Mouse (Mus musculus) monocyte, adult 5-6 weeks (primary cell): ENCODE data around the gene Chchd3. TPM values are rescaled to one million over a fixed set of nuclear protein-coding genes. Genes with fewer than 3 reads are reported as not detected.

ENCODE experiments used
- ATAC-seq: fragments of 153-309, 156-312 bp; replicated peaks from 2 replicates; pipeline ENCODE4 v1.8.0; 2017; ENCODE audit warnings: mild to moderate bottlenecking; ENCODE audit not compliant: low TSS enrichment, insufficient number of reproducible peaks, severe bottlenecking, poor library complexity, low FRiP score
- total RNA-seq: library from RNA; stranded (forward); fragments of 200-1000, 200-491, 200-594 nt; gene quantifications from 3 replicates; pipeline ENCODE4 v1.2.3, GENCODE M21; 2017

Gene Chchd3
- total RNA-seq, 1 experiment from 2014 or later: 116 TPM

DNA sequence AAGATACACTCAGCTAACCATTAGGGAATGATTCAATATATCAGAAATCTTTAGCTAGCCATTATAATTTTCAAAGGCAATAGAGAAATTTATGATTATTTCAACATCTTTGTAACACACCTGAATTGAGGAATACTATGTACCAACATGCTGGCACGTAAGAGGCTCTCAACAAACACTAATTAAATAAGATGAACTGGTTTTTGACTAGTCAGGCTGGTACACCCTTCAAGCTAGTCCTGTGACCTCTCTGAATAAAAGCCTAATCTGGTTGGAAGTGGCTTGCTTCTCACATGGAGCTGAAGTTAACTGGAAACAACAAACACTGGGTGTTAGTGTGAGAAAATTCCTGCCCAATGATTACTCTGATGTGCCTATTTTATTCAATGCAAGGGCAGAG is 115.1 kb downstream of the Chchd3 start:
- ATAC-seq: no peak

DNA sequence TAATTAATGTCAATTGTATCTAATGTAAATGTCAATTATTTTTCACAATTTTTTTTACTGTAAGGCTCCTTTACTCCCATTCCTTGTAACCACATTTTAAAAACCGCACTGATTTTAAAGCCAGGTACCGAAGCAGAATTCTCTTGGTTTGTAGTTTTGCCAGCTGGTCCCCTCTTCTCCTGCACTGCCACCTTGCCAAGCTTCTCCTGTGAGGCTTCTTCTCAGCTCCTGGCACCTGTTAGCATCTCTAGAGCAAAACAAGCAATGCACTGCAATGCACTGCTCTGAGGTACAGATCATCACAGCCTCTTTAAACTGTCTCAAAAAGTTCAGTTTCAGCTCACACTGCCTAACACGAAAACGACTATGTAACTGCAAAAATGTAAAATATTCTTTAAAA is 116.4 kb downstream of the Chchd3 start:
- ATAC-seq: no peak

DNA sequence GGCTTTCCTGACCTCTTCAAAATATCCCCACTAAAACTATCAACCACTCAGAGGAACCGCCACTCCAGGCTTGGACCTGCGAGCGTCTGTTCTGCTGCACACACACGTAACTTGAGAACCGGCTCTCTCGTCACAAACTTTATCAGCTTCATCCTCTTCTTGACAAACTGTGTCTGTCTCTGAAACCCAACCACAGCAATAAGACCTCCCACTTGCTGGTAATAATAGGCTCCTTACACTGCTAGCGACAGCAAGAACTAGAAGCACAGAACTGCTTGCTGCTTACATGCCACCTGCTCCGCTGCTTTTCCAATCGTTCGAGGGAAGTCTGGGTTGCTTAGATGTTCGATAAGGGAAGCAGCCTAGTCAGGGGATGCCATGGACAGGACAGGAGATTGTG is 119.8 kb downstream of the Chchd3 start:
- ATAC-seq: no peak

DNA sequence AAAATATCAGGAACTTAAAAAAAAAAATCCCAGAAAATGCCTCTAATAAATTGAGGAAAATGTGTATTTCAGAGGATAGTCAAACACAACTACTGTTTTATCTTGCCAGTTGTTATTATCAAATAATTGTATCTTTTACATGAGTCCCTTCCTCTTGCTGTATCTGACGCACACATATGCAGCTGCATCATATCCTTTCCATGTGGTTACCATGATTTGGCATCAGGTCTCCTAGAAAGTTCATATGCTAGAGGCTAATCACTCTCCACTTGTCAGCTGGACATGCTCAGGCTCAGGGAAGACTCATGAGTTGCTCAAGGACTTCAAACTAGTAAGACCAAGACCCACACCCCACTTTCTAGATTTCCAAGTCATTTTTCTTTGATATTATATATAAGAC is 122.4 kb downstream of the Chchd3 start:
- no peak for ATAC-seq

DNA sequence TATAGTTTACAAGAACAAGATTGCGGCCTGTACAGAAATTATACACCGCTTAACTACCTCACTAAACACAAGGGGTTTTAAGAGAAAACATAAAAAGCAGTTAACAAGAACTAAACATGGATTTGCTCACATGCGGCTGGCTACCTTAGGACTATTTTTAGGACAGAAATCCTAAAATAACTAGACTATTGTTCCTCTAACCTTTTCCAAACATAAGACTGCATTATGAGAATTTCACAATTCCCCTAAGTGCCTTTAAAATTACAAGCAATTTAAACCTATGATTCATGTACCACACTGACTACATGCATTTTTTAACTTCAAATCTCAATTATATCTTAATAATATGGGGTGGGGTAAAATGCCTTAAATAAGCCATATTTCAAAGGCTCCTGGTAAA is 123.3 kb downstream of the Chchd3 start:
- ATAC-seq: no peak

DNA sequence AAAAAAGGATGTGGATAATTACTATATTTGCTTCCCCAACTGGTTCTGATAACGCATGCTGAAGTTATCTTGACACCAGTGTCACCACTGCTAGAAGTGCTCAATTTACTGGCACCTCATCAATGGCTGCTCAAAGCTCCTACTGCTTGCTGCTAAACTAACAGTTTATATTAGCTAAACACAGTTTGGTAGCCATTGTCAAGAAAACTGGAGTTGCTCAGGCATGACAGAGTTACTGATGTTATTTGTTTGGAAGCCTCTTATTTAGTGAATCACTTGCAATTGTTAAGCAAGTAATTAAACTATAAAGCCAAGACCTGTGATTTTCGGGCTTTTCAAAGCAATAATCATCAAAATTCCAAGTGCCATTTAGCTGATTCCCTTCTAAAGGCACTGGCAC is 123.7 kb downstream of the Chchd3 start:
- ATAC-seq: no peak

DNA sequence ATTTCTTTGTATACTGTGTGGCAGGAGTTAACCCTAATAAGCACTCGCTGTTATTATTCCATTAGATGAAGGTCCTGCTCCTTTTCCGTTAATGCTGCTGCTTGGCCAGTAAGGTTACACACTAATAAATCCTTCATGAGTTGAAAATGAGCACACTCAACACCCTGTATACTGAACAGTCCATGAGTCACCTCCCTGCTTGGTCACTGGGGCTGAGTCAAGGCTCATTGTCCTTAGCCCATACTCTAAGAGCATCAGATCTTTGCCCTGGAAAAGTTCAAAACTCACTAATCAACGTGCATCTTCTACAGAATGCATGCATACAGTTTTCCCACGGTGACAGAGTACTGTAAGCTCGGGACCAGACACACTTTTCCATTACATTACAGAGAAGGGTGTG is 124.5 kb downstream of the Chchd3 start:
- no peak for ATAC-seq

DNA sequence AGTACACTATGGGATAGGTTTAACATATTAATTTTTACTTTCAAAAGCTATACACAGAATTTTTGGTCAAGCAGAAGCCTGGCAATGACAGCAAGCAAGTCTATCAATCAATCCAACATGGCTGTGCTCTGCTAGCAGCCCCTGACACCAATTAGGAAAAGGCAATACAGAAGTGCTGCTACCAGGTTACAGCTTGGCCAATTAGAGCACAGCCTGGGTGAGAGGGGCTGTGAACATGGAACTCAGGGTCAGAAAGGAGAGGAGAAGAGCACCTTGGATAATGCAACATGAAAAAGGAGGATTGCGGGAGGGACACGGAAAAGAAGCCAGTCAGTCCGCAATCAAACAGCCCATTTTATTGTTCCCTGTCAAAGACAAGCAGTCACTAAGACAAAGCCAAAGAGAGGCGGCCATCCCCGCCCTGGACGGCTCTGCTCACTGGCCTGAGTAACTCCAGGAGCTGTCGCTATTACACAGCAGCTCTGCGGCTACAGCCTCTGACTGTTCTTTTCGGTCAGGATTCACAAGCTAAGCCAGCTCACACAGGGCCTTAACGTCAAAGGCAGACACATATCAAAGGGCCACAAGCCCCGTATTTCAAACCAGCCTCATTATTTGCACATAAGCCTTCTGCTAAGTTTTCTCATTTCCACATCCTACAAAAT is 128.8 kb downstream of the Chchd3 start:
- no peak for ATAC-seq

DNA sequence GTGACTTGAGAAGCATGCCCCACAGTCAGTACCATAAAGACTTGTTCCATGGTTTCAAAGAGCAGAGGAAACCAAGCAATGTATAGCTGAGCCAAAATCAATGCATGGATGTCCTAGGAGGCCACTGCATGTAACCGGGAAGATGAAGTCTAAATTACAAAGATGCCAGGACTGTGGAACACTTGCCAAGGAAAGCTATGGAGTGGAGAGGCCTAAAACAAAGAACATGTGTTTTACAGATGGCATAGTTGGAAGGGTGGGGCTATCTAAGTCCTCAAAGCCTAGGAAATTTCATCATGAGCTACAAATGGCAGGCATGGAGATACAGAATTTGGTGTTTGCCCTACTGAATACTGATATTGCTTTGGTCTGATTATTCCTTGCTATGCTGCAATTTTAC is 137.7 kb downstream of the Chchd3 start:
- ATAC-seq: no peak

DNA sequence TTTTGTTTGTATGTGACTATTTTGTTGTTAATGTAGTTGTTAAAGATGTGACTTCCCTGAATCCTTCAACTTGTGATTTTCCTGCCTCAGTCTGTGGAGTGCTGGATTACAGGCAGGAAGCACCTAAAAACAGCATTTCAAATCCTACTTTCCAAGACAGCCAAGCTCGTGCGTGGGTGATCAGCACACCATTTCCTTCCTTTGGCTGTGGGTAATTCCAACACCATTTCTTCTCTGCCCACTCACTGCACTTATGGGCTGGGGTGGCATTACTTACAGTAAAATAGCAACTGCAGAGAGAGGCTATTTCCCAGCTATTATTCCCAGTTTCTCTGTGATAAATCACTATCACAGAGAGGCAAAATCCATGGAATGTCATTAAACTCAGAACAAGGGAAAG is 140.0 kb downstream of the Chchd3 start:
- no peak for ATAC-seq

DNA sequence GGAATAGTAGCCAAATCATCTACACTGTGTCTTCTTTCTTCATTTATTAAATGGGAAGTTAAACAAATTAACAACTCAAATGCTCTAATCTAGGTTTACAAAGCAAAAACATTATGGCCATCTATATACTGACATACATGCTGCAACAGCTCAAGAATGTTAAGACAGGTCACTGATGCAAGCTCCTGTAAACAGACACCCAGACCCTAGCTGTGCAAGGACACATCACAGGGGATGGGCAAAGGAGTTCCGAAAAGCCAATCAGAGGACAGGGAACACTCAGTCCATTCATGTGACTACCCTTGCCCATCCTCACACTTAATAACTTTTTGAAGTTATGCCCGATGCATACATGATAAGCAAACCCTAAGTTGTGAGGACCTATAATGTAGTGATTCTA is 149.4 kb downstream of the Chchd3 start:
- no peak for ATAC-seq

DNA sequence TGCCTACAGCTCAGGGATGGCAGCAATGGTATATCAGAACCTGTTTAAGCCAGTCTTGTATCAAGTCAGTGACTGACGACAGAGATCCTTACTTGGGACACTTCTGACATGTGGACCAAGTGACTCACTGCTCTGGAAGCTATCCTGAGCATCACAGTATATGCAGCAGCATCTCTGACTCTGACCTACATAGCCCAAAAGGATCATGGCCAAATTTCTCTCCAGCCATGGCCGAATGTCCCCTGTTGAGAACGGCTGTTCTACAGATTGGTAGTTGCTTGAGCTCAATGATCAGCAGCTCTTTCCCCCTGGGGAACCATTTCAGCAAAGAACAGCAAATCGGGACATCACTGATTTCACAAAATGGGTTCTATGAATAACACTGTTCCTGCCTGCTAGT is 161.0 kb downstream of the Chchd3 start:
- ATAC-seq: no peak

DNA sequence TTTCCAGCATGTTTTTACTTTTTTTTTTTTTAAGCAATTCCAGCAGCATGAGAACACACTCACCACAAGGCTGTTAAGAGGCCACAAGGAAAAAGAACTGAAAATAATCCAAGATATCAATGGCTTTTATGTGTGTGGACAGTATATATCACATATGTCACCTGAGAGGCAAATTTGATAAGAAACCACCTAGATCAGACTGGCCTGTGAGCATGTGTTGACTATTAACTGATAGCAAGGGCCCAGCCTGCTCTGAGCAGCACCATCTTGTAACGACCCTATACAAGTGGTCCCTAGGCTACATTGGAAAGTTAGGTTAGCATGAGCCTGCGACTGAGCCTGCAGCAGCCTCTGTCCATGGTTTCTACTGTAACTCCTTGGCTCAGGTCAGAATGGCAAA is 166.0 kb downstream of the Chchd3 start:
- no peak for ATAC-seq

DNA sequence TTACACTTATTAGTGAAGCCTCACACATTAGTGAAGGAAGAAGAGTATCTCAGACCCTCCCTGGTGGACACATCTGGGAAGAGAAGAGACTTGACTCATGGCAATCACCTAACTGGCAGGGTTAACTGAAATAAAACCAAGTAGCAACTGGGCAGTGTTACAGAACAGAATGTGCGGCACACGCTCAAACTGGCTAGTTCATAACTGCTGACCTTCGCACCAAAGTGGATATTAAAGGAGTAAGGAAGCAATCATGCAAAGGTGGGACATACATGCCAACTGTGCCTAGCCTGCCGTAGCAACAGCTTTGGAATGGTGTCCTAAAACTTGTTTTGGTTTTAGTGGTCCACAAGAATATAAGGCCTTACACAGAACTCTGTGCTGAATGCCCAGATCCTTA is 169.3 kb downstream of the Chchd3 start:
- no peak for ATAC-seq

DNA sequence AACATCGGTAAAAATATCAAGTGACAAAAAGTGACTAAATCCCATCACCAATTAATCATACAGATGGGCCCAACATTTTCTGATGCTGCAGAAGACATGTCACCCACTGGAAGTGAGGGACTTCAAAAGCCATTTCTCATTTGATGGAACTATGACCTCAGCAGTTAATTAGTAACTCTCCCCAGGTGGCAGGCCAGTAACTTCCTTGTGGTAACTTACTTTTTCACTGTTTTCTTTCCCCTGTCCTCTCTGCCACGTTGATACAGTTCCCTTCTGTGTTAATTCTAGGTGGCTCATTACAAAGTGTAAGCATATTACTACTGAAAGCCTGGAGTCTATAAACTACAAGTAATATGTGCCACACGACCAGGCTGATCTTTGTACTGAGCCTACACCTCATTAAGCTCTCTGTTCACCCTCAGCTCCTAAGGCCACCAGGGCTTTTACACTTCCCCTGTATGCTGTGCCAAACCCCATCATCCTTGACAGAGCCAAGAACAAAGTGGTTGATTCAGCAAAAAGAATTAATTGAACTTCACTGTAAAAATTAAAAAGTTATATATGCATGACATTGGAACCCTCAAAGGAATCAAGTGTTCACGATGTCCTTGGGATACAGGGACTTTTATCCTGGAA is 171.0 kb downstream of the Chchd3 start:
- ATAC-seq: no peak

DNA sequence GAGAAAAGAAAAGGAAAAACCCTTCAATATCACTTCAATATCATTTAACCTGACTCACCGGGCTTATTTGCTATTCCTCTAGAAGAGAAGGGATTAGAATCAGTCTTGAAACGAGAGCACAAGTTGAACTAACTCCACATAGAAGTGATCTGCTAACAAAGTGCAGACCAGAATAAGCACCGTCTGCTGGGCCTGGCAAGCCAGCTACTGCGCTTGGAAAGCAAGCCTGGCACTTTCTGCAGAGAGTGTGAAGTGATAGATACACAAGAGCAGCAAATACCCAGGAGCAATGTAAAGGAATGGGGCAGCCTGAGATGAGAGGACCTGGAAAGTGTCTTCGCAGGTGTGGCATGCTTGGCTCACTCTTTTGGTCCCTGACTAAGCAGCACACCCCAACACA is 181.5 kb downstream of the Chchd3 start:
- no peak for ATAC-seq

DNA sequence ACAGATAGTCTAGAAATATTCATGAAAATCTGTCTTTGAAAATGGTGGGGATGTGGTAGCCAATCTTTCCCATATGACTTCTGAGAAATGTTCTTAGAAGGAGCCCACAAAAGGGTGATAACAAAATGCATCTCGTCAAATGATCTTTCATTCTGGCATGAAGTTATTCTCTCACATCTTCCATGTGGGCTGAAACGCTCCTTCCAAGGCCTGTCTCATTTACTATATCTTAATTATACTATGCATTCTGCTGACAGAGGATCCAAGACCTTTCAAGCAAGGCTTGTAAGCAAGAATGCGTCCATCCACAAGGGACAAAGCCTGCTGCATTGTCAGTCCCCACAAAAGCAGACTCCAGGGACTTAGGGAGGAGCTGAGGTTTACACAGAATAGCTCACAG is 185.9 kb downstream of the Chchd3 start:
- no peak for ATAC-seq

DNA sequence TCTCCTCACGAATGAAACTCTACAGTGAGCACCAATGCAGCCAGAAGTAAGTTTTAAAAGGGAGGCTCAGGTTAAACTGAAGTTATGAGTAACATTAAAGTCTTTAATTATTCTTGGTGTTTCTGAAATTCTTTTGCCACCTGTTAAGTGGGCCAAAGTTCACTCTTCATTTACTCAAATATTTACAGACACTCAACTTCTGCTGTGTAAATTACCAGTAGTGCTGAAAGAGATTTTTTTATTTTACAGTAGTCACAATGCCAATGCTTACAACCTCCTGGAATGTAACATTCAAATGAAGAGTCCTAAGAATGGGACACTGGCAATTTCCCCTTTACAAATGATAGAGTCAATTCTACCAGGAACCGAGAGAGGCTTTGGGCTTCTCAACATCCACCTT is 187.3 kb downstream of the Chchd3 start:
- no peak for ATAC-seq

DNA sequence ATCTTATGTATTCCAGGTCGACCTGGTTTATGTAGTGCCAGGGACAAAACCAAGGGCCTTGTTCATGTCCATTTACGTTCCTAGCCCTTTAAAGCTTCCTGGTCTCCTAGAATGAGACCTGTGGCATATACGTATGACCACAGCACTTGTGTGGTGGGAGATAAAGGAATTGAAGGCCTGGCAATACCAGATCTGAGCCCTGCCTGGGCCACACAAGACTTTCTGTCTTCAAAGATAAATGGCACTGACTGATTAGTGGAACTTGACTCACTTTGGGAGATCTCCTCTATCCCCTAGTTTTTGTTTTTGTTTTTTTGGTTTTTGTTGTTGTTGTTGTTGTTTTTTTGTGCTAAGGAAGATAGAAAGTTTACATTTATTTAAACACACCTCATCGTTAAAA is 209.1 kb downstream of the Chchd3 start:
- no peak for ATAC-seq

DNA sequence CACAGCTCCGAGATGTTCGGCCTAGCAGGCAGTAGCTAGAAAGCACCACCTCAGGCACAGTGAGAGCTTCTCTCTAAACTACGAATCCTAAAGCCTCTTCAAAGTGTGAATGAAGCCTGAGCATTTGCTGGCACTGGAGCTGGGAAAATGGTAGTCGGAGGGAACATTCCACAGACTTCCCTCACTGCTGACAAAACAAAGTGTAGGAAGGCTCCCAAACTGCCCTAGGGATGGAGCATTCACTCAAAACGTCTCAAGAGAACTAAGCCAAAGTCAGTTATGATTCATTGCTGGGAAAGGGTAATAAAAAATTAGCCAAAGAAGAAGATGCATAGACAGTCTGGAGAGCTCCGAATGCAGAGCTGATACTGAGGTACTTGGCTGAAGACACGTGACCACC is 211.1 kb downstream of the Chchd3 start:
- ATAC-seq: no peak

DNA sequence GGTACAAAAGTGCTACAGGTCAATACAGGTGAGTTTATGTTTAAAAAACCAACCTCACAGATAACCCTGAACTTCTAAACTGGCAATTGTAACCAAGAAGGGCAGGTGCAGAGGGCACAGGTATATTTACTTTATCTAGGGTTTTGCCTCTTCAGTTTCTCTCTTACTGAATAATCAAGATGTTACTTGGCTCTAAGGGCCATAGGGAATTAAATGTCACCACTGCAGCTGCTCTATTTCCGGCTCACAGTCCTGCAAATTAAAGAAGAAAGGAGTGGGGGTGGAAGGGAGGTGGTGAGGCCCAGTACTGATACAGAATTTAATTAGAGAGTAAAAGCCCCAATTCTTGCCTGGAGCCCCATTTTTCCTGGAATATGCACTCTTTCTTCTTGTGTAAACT is 214.6 kb downstream of the Chchd3 start:
- ATAC-seq: no peak
